Mouse (Mus musculus): ENCODE measurements around the gene Kank2. TPM values are rescaled to one million over a fixed set of nuclear protein-coding genes. Genes with fewer than 3 reads are reported as not detected.

The Kank2 gene
- 10.6 and 11.2 TPM in 2 replicates for polyA plus RNA-seq (2016; fragmentation: Nextera tagmentation; extraction: Ambion mirVana)

GRCm38 (mm10) chr9:21798345-21799009 is at the start of gene Kank2:
TSS of gene Kank2 (minus strand) at chr9:21798744.
- H3K9me3 ChIP-seq (replicated peaks), result no peaks in the 10 kb centered on the region
- peaks cover 6% of the 10 kb centered on the region; the same call in 1 of the 2 replicates for H3K27me3 ChIP-seq
- peak within 1 kb of the TSS; percentile 59 for H3K4me3 ChIP-seq
- H3K27ac ChIP-seq, result peak within 1 kb of the TSS; percentile 75
- H3K9ac ChIP-seq, result peak within 1 kb of the TSS; percentile 73
- H3K36me3 ChIP-seq, result peaks cover 14% of the 10 kb centered on the region
- under 1% methylated on average over 47 of the region's 52 CpGs for WGBS
- H3K4me2 ChIP-seq (replicated peaks), result peak within 1 kb of the TSS; percentile 80
- peaks cover 22% of the 10 kb centered on the region for H3K4me1 ChIP-seq
- ATAC-seq (ENCODE audit: low FRiP score), result peak; percentile 83

GRCm38 (mm10) chr9:21847926-21848325 is 49.4 kb upstream of the Kank2 start:
- Histone ChIP-seq H3K27ac (peak overlapping the region; percentile 23; the same call in 1 of the 2 replicates), H3K4me3 (no peak overlapping the region), H3K27me3 (no peaks in the 10 kb centered on the region), H3K4me1 (peaks cover 35% of the 10 kb centered on the region), H3K9me3 (replicated peaks) (no peaks in the 10 kb centered on the region), H3K36me3 (0 out of 2 replicates have a peak, but pooled peaks cover 11% of the 10 kb centered on the region), H3K4me2 (replicated peaks) (no peak overlapping the region), H3K9ac (no peak overlapping the region)
- no peak for ATAC-seq (ENCODE audit: low FRiP score)
- 29% methylated on average over 10 of the region's 10 CpGs for WGBS

GRCm38 (mm10) chr9:21847425-21847824 is 48.9 kb upstream of the Kank2 start:
- ATAC-seq (ENCODE audit: low FRiP score), result no peak
- WGBS, result 35% methylated on average over 3 of the region's 3 CpGs
- Histone ChIP-seq H3K9ac (no peak overlapping the region), H3K4me1 (peaks cover 30% of the 10 kb centered on the region), H3K36me3 (0 out of 2 replicates have a peak, but pooled peaks cover 11% of the 10 kb centered on the region), H3K27me3 (no peaks in the 10 kb centered on the region), H3K27ac (0 out of 2 replicates have a peak overlapping the region, but pooled peaks have one; percentile 17), H3K4me2 (replicated peaks) (0 out of 2 replicates have a peak overlapping the region, but pooled peaks have one; percentile 29), H3K4me3 (no peak overlapping the region), H3K9me3 (replicated peaks) (no peaks in the 10 kb centered on the region)

- no peak overlapping the region; the same call in 1 of the 2 replicates for H3K27ac ChIP-seq
Measured at GRCm38 (mm10) chr9:21846755-21847341, 48.3 kb upstream of the Kank2 start.

GRCm38 (mm10) chr9:21845381-21846080 is 47.0 kb upstream of the Kank2 start:
- no peaks in the 10 kb centered on the region for H3K27me3 ChIP-seq
- 57% methylated on average over 14 of the region's 14 CpGs for WGBS
- no peak overlapping the region for H3K4me3 ChIP-seq
- no peak overlapping the region for H3K4me2 ChIP-seq (replicated peaks)
- no peak for ATAC-seq (ENCODE audit: low FRiP score)
- no peak overlapping the region for H3K27ac ChIP-seq
- H3K4me1 ChIP-seq, result peaks cover 25% of the 10 kb centered on the region
- 0 out of 2 replicates have a peak, but pooled peaks cover 17% of the 10 kb centered on the region for H3K36me3 ChIP-seq
- no peaks in the 10 kb centered on the region for H3K9me3 ChIP-seq (replicated peaks)
- no peak overlapping the region for H3K9ac ChIP-seq

More at GRCm38 (mm10) chr9:21846755-21847341, 48.3 kb upstream of the Kank2 start:
- WGBS, result 18% methylated on average over 11 of the region's 11 CpGs
- Histone ChIP-seq H3K9ac (peak overlapping the region; percentile 46; the same call in 1 of the 2 replicates), H3K4me1 (peaks cover 25% of the 10 kb centered on the region), H3K36me3 (0 out of 2 replicates have a peak, but pooled peaks cover 11% of the 10 kb centered on the region), H3K4me2 (replicated peaks) (peak overlapping the region; percentile 29), H3K9me3 (replicated peaks) (no peaks in the 10 kb centered on the region), H3K4me3 (no peak overlapping the region), H3K27me3 (no peaks in the 10 kb centered on the region)
- ATAC-seq (ENCODE audit: low FRiP score), result no peak

- no peak overlapping the region for H3K27ac ChIP-seq
- H3K36me3 ChIP-seq, result 0 out of 2 replicates have a peak, but pooled peaks cover 24% of the 10 kb centered on the region
- H3K4me2 ChIP-seq (replicated peaks), result no peak overlapping the region
- H3K4me3 ChIP-seq, result no peak overlapping the region
- WGBS, result 87% methylated on average over 6 of the region's 6 CpGs
- no peak overlapping the region for H3K9ac ChIP-seq
- H3K9me3 ChIP-seq (replicated peaks), result no peaks in the 10 kb centered on the region
- H3K27me3 ChIP-seq, result no peaks in the 10 kb centered on the region
- ATAC-seq (ENCODE audit: low FRiP score), result no peak
- H3K4me1 ChIP-seq, result peaks cover 16% of the 10 kb centered on the region
Measured at GRCm38 (mm10) chr9:21843086-21843485, 44.5 kb upstream of the Kank2 start.

GRCm38 (mm10) chr9:21842391-21842790 is 43.8 kb upstream of the Kank2 start:
- 53% methylated on average over 5 of the region's 5 CpGs for WGBS
- no peak for ATAC-seq (ENCODE audit: low FRiP score)
- no peaks in the 10 kb centered on the region for H3K9me3 ChIP-seq (replicated peaks)
- no peak overlapping the region for H3K9ac ChIP-seq
- peaks cover 10% of the 10 kb centered on the region for H3K4me1 ChIP-seq
- H3K27ac ChIP-seq, result no peak overlapping the region
- no peak overlapping the region for H3K4me3 ChIP-seq
- no peak overlapping the region for H3K4me2 ChIP-seq (replicated peaks)
- H3K36me3 ChIP-seq, result 0 out of 2 replicates have a peak, but pooled peaks cover 24% of the 10 kb centered on the region
- H3K27me3 ChIP-seq, result no peaks in the 10 kb centered on the region

GRCm38 (mm10) chr9:21841340-21841739 is 42.8 kb upstream of the Kank2 start:
- WGBS, result 96% methylated on average over 6 of the region's 6 CpGs
- no peak for ATAC-seq (ENCODE audit: low FRiP score)
- Histone ChIP-seq H3K4me2 (replicated peaks) (no peak overlapping the region), H3K36me3 (0 out of 2 replicates have a peak, but pooled peaks cover 28% of the 10 kb centered on the region), H3K27me3 (no peaks in the 10 kb centered on the region), H3K9me3 (replicated peaks) (no peaks in the 10 kb centered on the region), H3K27ac (no peak overlapping the region), H3K4me1 (no peaks in the 10 kb centered on the region), H3K4me3 (no peak overlapping the region), H3K9ac (no peak overlapping the region)

- H3K36me3 ChIP-seq, result peaks cover 27% of the 10 kb centered on the region; the same call in 1 of the 2 replicates
- H3K4me1 ChIP-seq, result no peaks in the 10 kb centered on the region
- no peak overlapping the region for H3K4me3 ChIP-seq
- H3K9ac ChIP-seq, result no peak overlapping the region
- H3K9me3 ChIP-seq (replicated peaks), result no peaks in the 10 kb centered on the region
- H3K27me3 ChIP-seq, result no peaks in the 10 kb centered on the region
- 56% methylated on average over 8 of the region's 8 CpGs for WGBS
- H3K4me2 ChIP-seq (replicated peaks), result no peak overlapping the region
- ATAC-seq (ENCODE audit: low FRiP score), result peak; percentile 62; the same call in 1 of the 2 replicates
- H3K27ac ChIP-seq, result no peak overlapping the region
Measured at GRCm38 (mm10) chr9:21840115-21840787, 41.7 kb upstream of the Kank2 start.

- no peaks in the 10 kb centered on the region for H3K9me3 ChIP-seq (replicated peaks)
- no peak for ATAC-seq (ENCODE audit: low FRiP score)
- H3K4me3 ChIP-seq, result no peak overlapping the region
- no peak overlapping the region for H3K4me2 ChIP-seq (replicated peaks)
- peaks cover 21% of the 10 kb centered on the region; the same call in 1 of the 2 replicates for H3K36me3 ChIP-seq
- WGBS, result 96% methylated on average over 2 of the region's 2 CpGs
- no peak overlapping the region for H3K9ac ChIP-seq
- no peaks in the 10 kb centered on the region for H3K27me3 ChIP-seq
- no peak overlapping the region for H3K27ac ChIP-seq
- no peaks in the 10 kb centered on the region for H3K4me1 ChIP-seq
Measured at GRCm38 (mm10) chr9:21837690-21838089, 39.1 kb upstream of the Kank2 start.

- H3K9ac ChIP-seq, result no peak within 1 kb of the TSS
Measured at GRCm38 (mm10) chr9:21835258-21835912, 36.8 kb upstream of the Kank2 start, which contains the start of gene Angptl8. TSS of gene Angptl8 (plus strand) at chr9:21835510.

More at GRCm38 (mm10) chr9:21835258-21835912, 36.8 kb upstream of the Kank2 start, which contains the start of gene Angptl8:
- Histone ChIP-seq H3K27me3 (no peaks in the 10 kb centered on the region), H3K4me2 (replicated peaks) (no peak within 1 kb of the TSS), H3K36me3 (peaks cover 15% of the 10 kb centered on the region; the same call in 1 of the 2 replicates), H3K4me1 (no peaks in the 10 kb centered on the region), H3K27ac (no peak within 1 kb of the TSS), H3K4me3 (no peak within 1 kb of the TSS), H3K9me3 (replicated peaks) (no peaks in the 10 kb centered on the region)
- 73% methylated on average over 15 of the region's 15 CpGs for WGBS
- ATAC-seq (ENCODE audit: low FRiP score), result no peak

All from hindbrain, embryonic 12.5 days (tissue).